Mouse (Mus musculus): ENCODE data around the gene Phka1. TPM values are rescaled to one million over a fixed set of nuclear protein-coding genes. Genes with fewer than 3 reads are reported as not detected.

Gene Phka1
- polyA plus RNA-seq, 1 experiment from 2014 or later: 16.2 TPM

Other genes starting within 250 kb of the Phka1 start
- gene Hdac8, start 138.9 kb downstream of the Phka1 start, polyA plus RNA-seq (2015; fragmentation: Nextera tagmentation; extraction: Ambion mirVana): 19.3 and 21.1 TPM in 2 replicates
- gene Gm3880, start 42.7 kb upstream of the Phka1 start, polyA plus RNA-seq (2015; fragmentation: Nextera tagmentation; extraction: Ambion mirVana): not detected in 2 replicates
- not detected in 2 replicates for gene Gm9112, start 63.4 kb upstream of the Phka1 start, polyA plus RNA-seq (2015; fragmentation: Nextera tagmentation; extraction: Ambion mirVana)
- not detected in 2 replicates for gene Dmrtc1b, start 63.6 kb upstream of the Phka1 start, polyA plus RNA-seq (2015; fragmentation: Nextera tagmentation; extraction: Ambion mirVana)
- not detected in 2 replicates for gene Dmrtc1c1, start 158.7 kb upstream of the Phka1 start, polyA plus RNA-seq (2015; fragmentation: Nextera tagmentation; extraction: Ambion mirVana)
- gene Dmrtc1c2, start 210.4 kb upstream of the Phka1 start, polyA plus RNA-seq (2015; fragmentation: Nextera tagmentation; extraction: Ambion mirVana): not detected in 2 replicates
- gene 1700031F05Rik, start 223.7 kb upstream of the Phka1 start, polyA plus RNA-seq (2015; fragmentation: Nextera tagmentation; extraction: Ambion mirVana): not detected in 2 replicates

Data from limb, embryonic 13.5 days (tissue).